Mouse (Mus musculus) CH12F3 (cell line): ENCODE data around the gene Pde4d.

Experiments
- in situ Hi-C: fragments of 300-500 bp; cut with MboI; formaldehyde crosslinking; loops from 2 replicates; pipeline ENCODE4 v1.14.3; 2020; ENCODE audit warnings: low sequenced_read_pairs

The Pde4d gene

GRCm38 (mm10) chr13:109268659-109269322, 819.0 kb downstream of the Pde4d start:
- in situ Hi-C loops, result no loop called here

- in situ Hi-C loops, result no loop called here
Measured at GRCm38 (mm10) chr13:109274869-109275268, 825.1 kb downstream of the Pde4d start.

GRCm38 (mm10) chr13:109277792-109278191, 828.0 kb downstream of the Pde4d start:
- in situ Hi-C loops, result no loop called here

GRCm38 (mm10) chr13:109278504-109278912, 828.8 kb downstream of the Pde4d start:
- in situ Hi-C loops, result no loop called here

GRCm38 (mm10) chr13:109279211-109279610, 829.5 kb downstream of the Pde4d start:
- in situ Hi-C loops, result no loop called here

- in situ Hi-C loops, result no loop called here
Measured at GRCm38 (mm10) chr13:109280433-109280832, 830.7 kb downstream of the Pde4d start.

GRCm38 (mm10) chr13:109287465-109287864, 837.7 kb downstream of the Pde4d start:
- in situ Hi-C loops, result no loop called here

- in situ Hi-C loops, result no loop called here
Measured at GRCm38 (mm10) chr13:109290922-109291321, 841.2 kb downstream of the Pde4d start.

- in situ Hi-C loops, result no loop called here
Measured at GRCm38 (mm10) chr13:109293011-109293410, 843.3 kb downstream of the Pde4d start.

- in situ Hi-C loops, result no loop called here
Measured at GRCm38 (mm10) chr13:109296347-109297037, 846.7 kb downstream of the Pde4d start.

- in situ Hi-C loops, result no loop called here
Measured at GRCm38 (mm10) chr13:109298852-109299251, 849.1 kb downstream of the Pde4d start.

GRCm38 (mm10) chr13:109299511-109300250, 849.9 kb downstream of the Pde4d start:
- in situ Hi-C loops, result no loop called here

- in situ Hi-C loops, result no loop called here
Measured at GRCm38 (mm10) chr13:109312542-109312941, 862.8 kb downstream of the Pde4d start.

GRCm38 (mm10) chr13:109315608-109316007, 865.9 kb downstream of the Pde4d start:
- in situ Hi-C loops, result no loop called here

GRCm38 (mm10) chr13:109317644-109318043, 867.9 kb downstream of the Pde4d start:
- in situ Hi-C loops, result no loop called here

GRCm38 (mm10) chr13:109318434-109318998, 868.8 kb downstream of the Pde4d start:
- in situ Hi-C loops, result no loop called here

- in situ Hi-C loops, result no loop called here
Measured at GRCm38 (mm10) chr13:109326061-109326460, 876.3 kb downstream of the Pde4d start.

- in situ Hi-C loops, result no loop called here
Measured at GRCm38 (mm10) chr13:109331563-109331962, 881.8 kb downstream of the Pde4d start.

- in situ Hi-C loops, result no loop called here
Measured at GRCm38 (mm10) chr13:109341902-109342301, 892.2 kb downstream of the Pde4d start.

- in situ Hi-C loops, result no loop called here
Measured at GRCm38 (mm10) chr13:109342469-109342868, 892.7 kb downstream of the Pde4d start.

GRCm38 (mm10) chr13:109343596-109343995, 893.8 kb downstream of the Pde4d start:
- in situ Hi-C loops, result no loop called here
